Mouse (Mus musculus): ENCODE measurements around the gene Zmynd8. TPM values are rescaled to one million over a fixed set of nuclear protein-coding genes. Genes with fewer than 3 reads are reported as not detected.

The Zmynd8 gene
- total RNA-seq, 2 experiments from 2014 or later: 101 to 104 TPM

DNA sequence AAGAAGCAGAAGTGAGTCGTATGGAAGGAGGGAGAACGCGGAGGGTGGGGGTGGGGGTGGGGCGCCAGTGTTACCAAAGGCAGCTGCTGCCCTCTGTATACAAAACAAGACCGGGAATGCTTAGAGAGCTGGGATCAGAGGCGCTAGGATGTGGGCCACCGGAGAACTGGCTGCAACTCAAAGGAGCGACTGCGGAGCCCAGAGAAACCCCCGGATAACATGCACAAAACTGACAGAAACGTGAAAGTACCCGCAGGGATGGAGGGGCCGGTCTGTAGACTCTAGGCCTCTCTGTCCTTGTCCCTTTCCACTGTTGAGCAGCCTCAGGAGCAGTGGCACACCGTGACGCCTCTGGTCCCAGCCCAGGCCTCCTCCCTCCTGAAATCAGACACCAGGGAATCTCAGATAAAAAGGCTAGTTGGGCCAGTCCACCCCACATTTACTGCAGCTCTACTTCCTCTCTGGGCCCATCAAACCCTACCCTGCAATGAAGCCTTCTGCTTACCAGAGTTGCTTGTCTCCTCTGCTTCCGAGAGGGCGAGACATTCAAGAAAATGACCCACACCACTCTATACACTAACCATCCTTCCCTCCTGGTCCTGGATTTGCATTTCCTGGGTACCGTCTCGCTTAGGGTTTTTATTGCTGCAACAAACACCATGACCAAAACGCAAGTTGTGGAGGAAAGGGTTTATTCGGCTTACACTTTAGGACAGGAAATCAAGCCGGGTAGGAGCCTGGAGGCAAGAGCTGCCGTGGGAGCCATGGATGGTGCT lies 1.7 kb upstream of the Zmynd8 start:
- intact Hi-C loops (cut with DNase I): no loop called here
- no peak for DNase-seq (ENCODE audit: extremely low spot score in 1 of 2, low spot score in 2 of 2)

DNA sequence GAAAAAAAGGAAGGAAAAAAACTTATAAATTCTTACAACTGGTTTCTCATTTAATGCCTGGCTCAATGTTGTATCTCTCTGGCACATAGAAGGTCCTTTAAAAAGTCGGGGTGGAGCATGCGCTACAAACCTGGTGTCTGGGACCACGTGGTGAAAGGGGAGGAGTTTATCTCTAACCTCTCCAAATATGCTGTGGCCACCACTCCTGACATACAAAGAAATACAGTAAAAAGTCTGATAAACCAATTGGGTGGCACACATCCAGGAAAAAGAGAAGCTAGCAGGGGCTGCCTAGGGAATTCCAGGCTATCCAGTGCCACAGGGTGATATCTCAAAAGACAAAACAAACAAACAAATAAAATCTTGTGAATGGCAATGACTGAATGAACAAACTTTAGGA lies 1.1 kb upstream of the Zmynd8 start:
- intact Hi-C loops (cut with DNase I): no loop called here
- no peak for DNase-seq (ENCODE audit: extremely low spot score in 1 of 2, low spot score in 2 of 2)

DNA sequence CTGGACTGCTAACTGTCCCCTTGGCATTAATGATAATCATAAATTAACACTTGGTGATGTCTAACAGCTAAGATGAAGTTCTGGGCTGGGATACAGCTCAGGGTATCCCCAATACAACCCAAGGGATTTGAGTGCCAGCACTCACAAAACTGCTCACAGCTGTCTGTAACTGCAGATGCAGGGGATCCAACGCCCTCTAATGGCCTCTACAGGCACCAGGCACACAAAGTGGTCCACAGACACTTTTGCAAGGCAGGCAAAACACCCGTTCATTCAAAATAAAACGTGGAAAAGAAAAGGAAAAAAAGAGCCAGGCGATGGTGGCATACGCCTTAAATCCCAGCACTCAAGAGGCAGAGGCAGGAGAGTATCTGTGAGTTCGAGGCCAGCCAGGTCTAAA lies 658 bp upstream of the Zmynd8 start:
- DNase-seq (ENCODE audit: extremely low spot score in 1 of 2, low spot score in 2 of 2): no peak
- intact Hi-C loops (cut with DNase I): no loop called here

DNA sequence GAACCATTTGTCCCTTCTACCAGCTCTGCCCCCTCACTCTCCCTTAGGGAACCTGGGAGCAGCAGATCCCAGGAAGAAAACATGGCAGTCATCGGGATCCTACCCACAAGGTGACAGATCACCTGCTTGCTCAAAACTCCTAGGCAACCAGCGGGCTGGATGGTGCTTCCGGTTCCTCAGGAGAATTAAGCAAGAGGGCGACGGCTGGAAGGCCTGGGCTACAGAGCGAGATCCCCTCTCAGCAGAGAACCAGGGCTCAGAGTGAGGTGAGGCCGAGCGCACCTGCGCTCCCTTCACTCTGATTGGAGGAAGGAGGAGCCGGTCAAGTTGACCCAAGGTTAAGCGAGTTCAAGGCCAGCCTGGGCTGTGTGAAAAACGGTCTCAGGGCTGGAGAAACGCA lies 2.6 kb downstream of the Zmynd8 start:
- intact Hi-C loops (cut with DNase I): no loop called here
- no peak for DNase-seq (ENCODE audit: extremely low spot score in 1 of 2, low spot score in 2 of 2)

GRCm38 (mm10) chr2:165895687-165896086 lies 3.1 kb downstream of the Zmynd8 start:
- DNase-seq (ENCODE audit: extremely low spot score in 1 of 2, low spot score in 2 of 2): no peak
- intact Hi-C loops (cut with DNase I): no loop called here

DNA sequence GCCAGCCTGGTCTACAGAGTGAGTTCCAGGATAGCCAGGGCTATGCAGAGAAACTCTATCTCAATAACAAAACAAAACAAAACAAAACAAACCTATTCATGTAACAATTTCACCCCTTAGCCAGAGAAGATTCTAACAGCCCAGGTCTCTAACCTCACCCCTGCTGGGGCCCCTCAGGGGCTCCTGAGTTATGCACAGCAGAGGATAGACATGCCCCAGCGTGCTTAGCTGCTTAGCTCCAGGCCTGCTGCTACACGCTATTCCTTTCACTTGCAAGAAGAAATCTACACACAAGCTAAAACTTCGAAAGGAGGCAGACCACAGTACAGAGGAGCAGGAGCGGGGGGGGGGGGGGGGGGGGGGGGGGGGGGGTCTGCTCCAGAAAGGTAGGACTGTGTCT lies 4.3 kb downstream of the Zmynd8 start:
- intact Hi-C loops (cut with DNase I): no loop called here
- DNase-seq (ENCODE audit: extremely low spot score in 1 of 2, low spot score in 2 of 2): no peak

- no peak for DNase-seq (ENCODE audit: extremely low spot score in 1 of 2, low spot score in 2 of 2)
- intact Hi-C loops (cut with DNase I): no loop called here
Observed at GRCm38 (mm10) chr2:165893232-165893631, 5.6 kb downstream of the Zmynd8 start.

GRCm38 (mm10) chr2:165892626-165893025 lies 6.2 kb downstream of the Zmynd8 start:
- intact Hi-C loops (cut with DNase I): no loop called here
- DNase-seq (ENCODE audit: extremely low spot score in 1 of 2, low spot score in 2 of 2): no peak

GRCm38 (mm10) chr2:165890401-165890800 lies 8.4 kb downstream of the Zmynd8 start:
- DNase-seq (ENCODE audit: extremely low spot score in 1 of 2, low spot score in 2 of 2): no peak
- intact Hi-C loops (cut with DNase I): no loop called here

DNA sequence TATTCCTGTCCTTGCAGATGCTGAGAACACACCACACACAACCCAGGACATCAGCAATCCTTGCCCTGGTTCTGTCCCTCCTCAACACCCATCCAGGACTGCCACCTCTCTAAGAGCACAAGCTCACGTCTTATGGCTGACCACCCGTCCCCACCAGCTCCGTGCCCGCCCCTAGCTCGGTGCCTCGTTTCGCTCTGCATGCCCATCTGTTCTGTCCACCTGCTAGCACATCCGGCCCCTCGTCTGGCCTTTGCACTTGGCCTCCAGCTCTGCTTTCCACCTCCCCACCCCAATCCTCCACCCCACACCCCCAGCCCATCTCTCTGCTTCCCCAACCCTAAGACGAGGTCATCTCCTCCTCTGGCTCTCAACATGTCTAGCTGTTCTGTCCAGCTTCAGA lies 8.9 kb downstream of the Zmynd8 start:
- DNase-seq (ENCODE audit: extremely low spot score in 1 of 2, low spot score in 2 of 2): no peak
- intact Hi-C loops (cut with DNase I): loop anchor here (5.0 kb wide), 1 partner anchor 68 kb away; no protein-coding TSS in a partner anchor

DNA sequence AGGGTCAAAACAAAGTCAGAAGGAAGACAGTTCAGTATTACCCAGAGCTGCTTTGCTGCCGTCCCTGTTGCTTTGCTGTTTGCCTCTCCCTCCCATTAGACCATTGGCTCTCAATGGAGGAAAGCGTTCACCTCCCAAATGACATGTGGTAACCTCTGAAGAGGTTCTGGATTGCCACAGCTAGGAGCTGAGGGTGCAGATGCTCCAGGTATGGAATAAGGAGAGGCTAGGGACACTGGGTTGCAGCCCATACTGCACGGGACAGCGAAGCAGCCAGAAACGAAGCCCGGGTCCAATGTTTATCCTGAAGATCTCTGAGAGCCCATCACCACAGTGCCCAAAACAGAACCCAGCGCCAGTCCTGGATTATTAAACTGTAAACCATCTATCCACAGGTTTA lies 9.6 kb downstream of the Zmynd8 start:
- DNase-seq (ENCODE audit: extremely low spot score in 1 of 2, low spot score in 2 of 2): no peak
- intact Hi-C loops (cut with DNase I): loop anchor here (5.0 kb wide), 1 partner anchor 67 kb away; no protein-coding TSS in a partner anchor

DNA sequence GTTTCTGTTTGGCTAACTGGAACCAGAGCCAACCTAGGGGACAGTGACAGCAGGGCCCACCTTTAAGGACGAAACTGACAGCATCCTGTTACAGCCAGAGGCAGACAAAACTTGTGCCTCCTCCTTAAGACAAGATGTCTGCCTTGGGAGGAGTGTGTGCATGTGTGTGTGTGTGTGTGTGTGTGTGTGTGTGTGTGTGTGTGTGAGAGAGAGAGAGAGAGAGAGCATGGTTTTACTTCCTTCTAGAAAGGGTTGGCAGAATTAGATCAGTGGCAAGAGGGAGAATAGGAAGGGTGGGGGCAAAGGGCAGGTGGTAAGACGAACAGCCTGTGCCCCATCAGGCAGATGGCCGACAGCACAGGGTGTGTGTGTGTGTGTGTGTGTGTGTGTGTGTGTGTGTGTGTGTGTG lies 10.0 kb downstream of the Zmynd8 start:
- no peak for DNase-seq (ENCODE audit: extremely low spot score in 1 of 2, low spot score in 2 of 2)
- intact Hi-C loops (cut with DNase I): loop anchor here (5.0 kb wide), 1 partner anchor 67 kb away; no protein-coding TSS in a partner anchor

GRCm38 (mm10) chr2:165888396-165888795 lies 10.4 kb downstream of the Zmynd8 start:
- peak; percentile 79 to 91 for DNase-seq (ENCODE audit: extremely low spot score in 1 of 2, low spot score in 2 of 2)
- intact Hi-C loops (cut with DNase I): loop anchor here (5.0 kb wide), 1 partner anchor 66 kb away; no protein-coding TSS in a partner anchor

DNA sequence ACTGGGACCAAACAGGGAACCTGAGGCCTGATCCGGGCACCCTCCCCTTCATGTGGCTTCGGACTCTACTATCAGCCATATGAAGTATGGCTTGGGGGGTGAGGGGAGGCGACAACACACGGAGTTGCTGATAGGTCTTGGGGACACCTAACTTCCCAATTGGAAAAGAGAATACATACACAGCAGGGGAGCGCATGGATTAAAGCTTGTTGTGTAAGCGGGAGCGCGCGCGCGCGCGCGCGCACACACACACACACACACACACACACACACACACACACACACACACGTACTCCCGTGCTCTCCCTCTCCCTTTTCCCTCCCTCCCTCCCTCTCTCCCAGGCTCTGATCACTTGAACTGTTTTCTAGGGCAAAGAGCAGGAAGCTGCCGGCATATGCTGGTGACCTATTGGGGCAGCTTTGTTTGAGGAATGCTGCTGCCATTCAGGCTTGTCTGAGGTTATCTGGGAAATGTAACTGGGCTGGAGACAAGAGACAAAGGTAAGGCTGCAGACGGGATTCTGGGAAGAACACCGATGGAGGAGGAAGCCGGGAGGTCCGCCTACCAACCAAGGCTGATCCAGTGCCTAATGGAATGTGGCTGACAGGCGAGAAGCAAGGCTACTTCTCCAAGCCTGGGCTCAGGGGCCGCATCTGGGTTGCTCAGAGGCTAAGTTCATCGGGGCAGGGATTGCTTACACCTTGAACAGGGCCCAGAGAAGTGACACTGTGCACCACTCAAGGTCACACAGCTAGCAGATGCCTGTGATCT lies 11.8 kb downstream of the Zmynd8 start:
- DNase-seq (ENCODE audit: extremely low spot score in 1 of 2, low spot score in 2 of 2): no peak
- intact Hi-C loops (cut with DNase I): loop anchor here (5.0 kb wide), 1 partner anchor 65 kb away; no protein-coding TSS in a partner anchor

DNA sequence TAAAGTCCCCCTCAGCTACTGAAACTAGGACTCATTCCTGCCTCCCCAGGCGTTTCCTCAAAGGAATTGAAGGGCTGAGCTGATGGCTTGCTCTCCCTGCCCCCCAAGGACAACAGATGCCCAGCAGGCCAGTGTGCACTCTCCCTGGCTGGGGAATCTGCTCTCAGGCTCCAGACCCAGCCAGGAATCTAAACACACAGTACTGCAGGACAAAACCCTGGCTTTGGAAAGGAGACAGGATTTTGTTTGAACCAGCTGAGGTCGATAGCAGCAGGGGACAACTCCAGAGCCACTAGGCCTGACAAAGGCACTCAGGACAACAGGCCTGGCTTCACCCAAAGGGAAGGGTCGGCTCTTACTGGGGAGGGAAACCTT lies 12.3 kb downstream of the Zmynd8 start:
- DNase-seq (ENCODE audit: extremely low spot score in 1 of 2, low spot score in 2 of 2): peak in 1 of 2 experiments; percentile 84
- intact Hi-C loops (cut with DNase I): loop anchor here (5.0 kb wide), 1 partner anchor 64 kb away; no protein-coding TSS in a partner anchor

DNA sequence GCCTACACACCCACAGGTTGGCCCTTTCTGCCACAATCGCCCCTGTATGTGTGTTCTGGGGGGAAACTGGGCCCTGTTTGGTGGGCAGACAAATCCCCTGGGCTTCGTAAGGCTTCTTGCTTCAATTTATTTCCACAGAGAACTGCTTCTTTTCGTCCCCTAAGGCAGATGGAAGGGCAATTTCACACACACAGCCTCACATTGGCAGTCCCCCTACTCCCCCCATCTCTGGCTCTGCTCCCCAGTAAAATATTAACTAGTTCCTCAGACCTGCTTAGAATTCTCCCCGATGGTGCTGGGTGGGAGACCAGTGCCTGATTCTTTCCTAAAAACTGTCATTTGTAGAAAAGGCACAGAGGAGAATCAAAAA lies 12.9 kb downstream of the Zmynd8 start:
- intact Hi-C loops (cut with DNase I): loop anchor here (5.0 kb wide), 1 partner anchor 64 kb away; no protein-coding TSS in a partner anchor
- no peak for DNase-seq (ENCODE audit: extremely low spot score in 1 of 2, low spot score in 2 of 2)

- DNase-seq (ENCODE audit: extremely low spot score in 1 of 2, low spot score in 2 of 2): peak; percentile 74 to 76
- intact Hi-C loops (cut with DNase I): loop anchor here (5.0 kb wide), 1 partner anchor 63 kb away; no protein-coding TSS in a partner anchor
Observed at GRCm38 (mm10) chr2:165885225-165885950, 13.4 kb downstream of the Zmynd8 start.

- DNase-seq (ENCODE audit: extremely low spot score in 1 of 2, low spot score in 2 of 2): peak; percentile 87 to 97
- intact Hi-C loops (cut with DNase I): loop anchor here (5.0 kb wide), 1 partner anchor 62 kb away; no protein-coding TSS in a partner anchor
Observed at GRCm38 (mm10) chr2:165884577-165885224, 14.1 kb downstream of the Zmynd8 start.
